Mouse (Mus musculus) C2C12 (cell line): ENCODE results near the gene Frrs1.

Experiments used
- CEBPB ChIP-seq: IDR thresholded peaks from one replicate; pipeline ENCODE4 v1.6.1; 2011; ENCODE audit warnings: low read depth, mild to moderate bottlenecking, control low read depth, moderate library complexity
- CTCF ChIP-seq: IDR thresholded peaks from one replicate; pipeline ENCODE4 v1.5.1; 2011; ENCODE audit not compliant: control insufficient read depth, insufficient read depth, insufficient read length
- MAX ChIP-seq: IDR thresholded peaks from one replicate; pipeline ENCODE4 v1.6.1; 2011; ENCODE audit warnings: mild to moderate bottlenecking, control low read depth
- MYOD1 ChIP-seq: IDR thresholded peaks from one replicate; pipeline ENCODE4 v1.6.1; 2011; ENCODE audit warnings: low read depth; ENCODE audit not compliant: control insufficient read depth, insufficient read length
- MYOG ChIP-seq: IDR thresholded peaks from one replicate; pipeline ENCODE4 v1.6.1; 2011; ENCODE audit not compliant: control insufficient read depth, insufficient read length; ENCODE audit errors: extremely low read depth
- USF1 ChIP-seq: IDR thresholded peaks from one replicate; pipeline ENCODE4 v1.6.1; 2011; ENCODE audit warnings: low read depth, mild to moderate bottlenecking, control low read depth, moderate library complexity

GRCm38 (mm10) chr3:116905898-116906297 is 46.6 kb downstream of the Frrs1 start:
- TF ChIP-seq MYOD1 (peak; percentile 68), CTCF (no peak), USF1 (no peak), MAX (no peak), CEBPB (no peak), MYOG (no peak)
